Mouse (Mus musculus) megakaryocyte, embryonic 14.5 days (primary cell): Measurements from ENCODE around the gene Hoxc4.

Experiments
- FLI1 ChIP-seq: IDR thresholded peaks from 2 replicates; pipeline ENCODE4 v1.6.1; 2012; ENCODE audit warnings: low read length, inconsistent platforms, mixed read lengths
- GATA1 ChIP-seq: IDR thresholded peaks from 3 replicates; pipeline ENCODE4 v1.6.1; 2012; ENCODE audit warnings: mixed read lengths, low read length, inconsistent platforms, borderline replicate concordance

DNA sequence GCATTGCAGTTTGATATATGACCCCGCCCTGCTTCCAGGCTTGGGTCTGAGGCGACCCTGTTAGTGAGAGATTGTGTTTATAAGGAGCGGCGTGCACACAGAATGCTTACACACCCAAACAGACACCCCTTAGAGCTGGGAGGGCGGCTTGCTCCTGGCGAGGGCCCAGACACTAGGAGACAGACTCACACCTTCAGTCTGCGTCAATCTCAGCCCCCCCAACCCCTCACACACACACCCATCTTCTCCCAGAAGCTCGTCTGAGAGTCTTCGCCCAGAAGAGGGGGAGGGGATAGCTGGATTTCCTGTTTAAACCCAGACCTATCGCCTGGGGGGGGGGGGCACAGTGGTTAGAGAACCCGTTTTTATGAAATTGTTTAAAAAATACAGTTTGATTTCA lies 18.8 kb upstream of the Hoxc4 start:
- TF ChIP-seq GATA1 (no peak), FLI1 (no peak)
